Mouse (Mus musculus) midbrain, embryonic 11.5 days (tissue): ENCODE data around the gene Gm29776. TPM values are rescaled to one million over a fixed set of nuclear protein-coding genes. Genes with fewer than 3 reads are reported as not detected.
A peak's percentile ranks its signal among the peaks of the same experiment; 100 is the strongest.

Source experiments
- ATAC-seq: fragments of 200-750 bp; cut with Nextera tagmentation; 2 replicates; pipeline ENCODE4 v1.8.0; 2017; ENCODE audit warnings: moderate TSS enrichment, moderate library complexity; ENCODE audit not compliant: low FRiP score
- DNase-seq: peaks from one replicate; pipeline ENCODE4 v3.0.0; 2015; ENCODE audit warnings: low spot score; ENCODE audit errors: missing footprints
- H3K27ac ChIP-seq: fragments of 300-500 bp; sonication (generic); 2 replicates; pipeline ENCODE4 v1.5.1; 2014; ENCODE audit warnings: low read depth, low read length
- H3K27me3 ChIP-seq: fragments of 300-500 bp; sonication (generic); 2 replicates; pipeline ENCODE4 v1.6.1; 2014; ENCODE audit warnings: mild to moderate bottlenecking, low read length, moderate library complexity, mixed read lengths; ENCODE audit not compliant: control insufficient read depth, insufficient read depth
- H3K36me3 ChIP-seq: fragments of 300-500 bp; sonication (generic); 2 replicates; pipeline ENCODE4 v1.6.1; 2014; ENCODE audit warnings: mild to moderate bottlenecking, low read length, moderate library complexity, mixed read lengths; ENCODE audit not compliant: control insufficient read depth, insufficient read depth
- H3K4me1 ChIP-seq: fragments of 300-500 bp; sonication (generic); 2 replicates; pipeline ENCODE4 v1.6.1; 2014; ENCODE audit warnings: low read length; ENCODE audit not compliant: control insufficient read depth, insufficient read depth
- H3K4me2 ChIP-seq: fragments of 300-500 bp; sonication (generic); 2 replicates; pipeline ENCODE4 v1.6.1; 2014; ENCODE audit warnings: mild to moderate bottlenecking, moderate library complexity
- H3K4me3 ChIP-seq: fragments of 300-500 bp; sonication (generic); 2 replicates; pipeline ENCODE4 v1.5.1; 2014; ENCODE audit warnings: low read depth, low read length
- H3K9ac ChIP-seq: fragments of 300-500 bp; sonication (generic); 2 replicates; pipeline ENCODE4 v1.6.1; 2014; ENCODE audit warnings: low read length
- H3K9me3 ChIP-seq: fragments of 300-500 bp; sonication (generic); 2 replicates; pipeline ENCODE4 v1.6.1; 2016; ENCODE audit warnings: low read length; ENCODE audit not compliant: control insufficient read depth
- WGBS: fragments of 180-500 bp; shearing (Covaris S2); extraction: QIAGEN DNeasy Blood & Tissue Kit; methylation state at CpG from one replicate; pipeline ENCODE4 v1.1.7; 2014; 5-methylcytosine and 5-hydroxymethylcytosine counted together
- polyA plus RNA-seq: library from polyadenylated mRNA; unstranded; fragments of >200 nt; fragmentation: Nextera tagmentation; extraction: Ambion mirVana; gene quantifications from 2 replicates; pipeline ENCODE4 v1.2.1, GENCODE M21; 2014

Gm29776 gene
- polyA plus RNA-seq, 1 experiment from 2014 or later: 0.11 TPM

DNA sequence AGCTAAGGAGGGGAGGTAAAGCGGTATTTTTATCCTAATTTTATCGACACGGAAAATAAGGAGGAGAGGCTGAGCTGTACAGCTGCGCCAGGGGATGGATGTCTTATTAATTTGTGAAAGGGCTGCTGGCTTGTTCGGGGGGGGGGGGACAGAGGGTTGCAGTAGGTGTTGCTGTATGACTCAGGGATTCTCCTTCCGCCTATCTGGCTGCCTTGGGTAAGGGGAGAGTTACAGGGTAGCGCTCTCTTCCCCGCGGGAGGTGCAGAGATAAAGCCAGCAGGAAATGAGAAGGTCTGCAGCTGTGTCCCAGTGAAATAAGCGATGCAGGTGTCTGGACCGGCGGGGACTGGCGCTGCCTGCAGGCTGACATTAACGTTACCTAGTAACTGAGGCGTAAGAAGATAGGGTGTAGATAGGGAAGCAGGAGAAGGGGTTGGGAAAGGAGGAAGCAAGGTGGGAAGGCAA lies 16.0 kb upstream of the Gm29776 start:
- WGBS: 5% methylated on average over 15 of the region's 15 CpGs

DNA sequence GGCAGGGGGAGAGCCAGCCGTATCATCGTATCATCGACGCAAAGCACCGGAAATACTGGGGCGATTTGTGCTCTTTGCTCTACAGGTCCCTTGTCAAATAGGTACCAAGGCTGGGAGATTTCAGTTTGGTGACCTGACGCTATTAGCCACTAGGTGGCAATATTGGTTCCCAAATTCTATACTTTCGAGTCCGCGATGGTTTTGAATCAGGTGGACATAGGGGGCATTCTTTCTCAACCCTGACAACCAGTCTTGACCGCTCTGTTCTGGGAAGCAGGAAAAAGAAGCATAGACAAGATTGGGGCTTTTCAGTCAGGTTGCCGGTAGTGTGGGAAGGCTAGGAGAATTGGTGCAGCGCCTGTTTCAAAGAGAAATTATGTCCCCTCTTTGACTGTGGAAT lies 15.5 kb upstream of the Gm29776 start:
- H3K9ac ChIP-seq: peak overlapping the region; percentile 49; the same call in 1 of the 2 replicates
- no peaks in the 10 kb centered on the region for H3K9me3 ChIP-seq
- WGBS: under 1% methylated on average over 13 of the region's 13 CpGs
- H3K36me3 ChIP-seq: no peaks in the 10 kb centered on the region
- H3K4me2 ChIP-seq: peak overlapping the region; percentile 58
- DNase-seq (peak; percentile 98), ATAC-seq (peak; percentile 64; the same call in 1 of the 2 replicates)
- no peaks in the 10 kb centered on the region for H3K27me3 ChIP-seq
- H3K4me1 ChIP-seq: peaks cover 3% of the 10 kb centered on the region; the same call in 1 of the 2 replicates
- H3K27ac ChIP-seq: no peak overlapping the region
- H3K4me3 ChIP-seq: peak overlapping the region; percentile 24

More for the DNA sequence above, 16.0 kb upstream of the Gm29776 start:
- Histone ChIP-seq H3K4me2 (peak overlapping the region; percentile 58), H3K4me3 (peak overlapping the region; percentile 24), H3K4me1 (peaks cover 3% of the 10 kb centered on the region; the same call in 1 of the 2 replicates), H3K36me3 (no peaks in the 10 kb centered on the region), H3K9me3 (no peaks in the 10 kb centered on the region), H3K9ac (peak overlapping the region; percentile 49; the same call in 1 of the 2 replicates), H3K27me3 (no peaks in the 10 kb centered on the region), H3K27ac (no peak overlapping the region)
- DNase-seq (peak; percentile 87), ATAC-seq (no peak)

DNA sequence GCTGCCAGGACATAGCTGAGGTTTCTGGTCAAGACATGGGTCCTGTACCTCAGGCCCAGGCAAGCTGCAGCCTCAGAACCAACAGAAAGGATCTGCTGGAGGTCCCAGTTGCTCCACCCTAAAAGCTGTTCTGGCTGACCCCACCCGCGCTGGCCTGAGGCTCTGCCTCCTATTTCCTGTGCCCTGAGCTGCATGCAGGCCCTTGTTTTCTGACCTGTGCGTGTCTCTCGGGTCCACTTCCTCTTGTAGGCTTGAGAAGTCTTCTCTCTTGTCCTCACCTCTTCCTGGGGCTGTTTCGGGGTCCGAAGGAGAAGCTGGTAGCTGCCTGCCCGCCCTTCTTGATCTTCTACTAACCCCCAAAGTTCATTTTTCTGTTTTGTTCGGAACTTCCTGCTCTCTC lies 14.2 kb upstream of the Gm29776 start:
- H3K4me2 ChIP-seq: no peak overlapping the region
- no peak for ATAC-seq
- 74% methylated on average over 8 of the region's 8 CpGs for WGBS
- no peak overlapping the region for H3K4me3 ChIP-seq
- H3K9ac ChIP-seq: no peak overlapping the region
- no peaks in the 10 kb centered on the region for H3K9me3 ChIP-seq
- H3K4me1 ChIP-seq: peaks cover 3% of the 10 kb centered on the region; the same call in 1 of the 2 replicates
- H3K27ac ChIP-seq: no peak overlapping the region
- DNase-seq: no peak
- H3K27me3 ChIP-seq: no peaks in the 10 kb centered on the region; the same call in 1 of the 2 replicates
- H3K36me3 ChIP-seq: no peaks in the 10 kb centered on the region

DNA sequence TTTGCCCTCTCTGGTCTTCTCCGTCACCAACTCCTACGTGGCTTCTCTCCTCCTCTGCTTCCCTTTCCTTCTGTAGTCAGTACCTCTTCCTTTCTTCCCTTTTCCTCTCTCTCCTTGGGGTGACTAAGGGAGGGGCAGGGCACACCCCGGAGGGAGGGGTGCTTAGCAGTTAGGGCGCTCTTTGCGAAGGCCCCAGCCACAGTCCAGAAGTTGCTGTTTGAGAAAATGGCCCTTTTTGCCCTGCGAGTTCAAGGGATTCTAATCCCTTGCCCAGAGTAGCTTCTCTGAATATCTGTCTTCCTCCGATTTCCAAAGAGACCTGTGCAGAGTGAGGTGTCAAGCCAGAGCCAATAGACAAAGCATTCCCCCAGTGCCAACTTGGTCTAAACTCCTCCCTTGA lies 13.4 kb upstream of the Gm29776 start, which contains the start of gene Cebpe:
TSS of gene Cebpe (minus strand) at position 101 of the 400 bp plus-strand sequence.
- Histone ChIP-seq H3K9me3 (no peaks in the 10 kb centered on the region), H3K4me1 (peaks cover 3% of the 10 kb centered on the region; the same call in 1 of the 2 replicates), H3K9ac (no peak within 1 kb of the TSS), H3K4me2 (no peak within 1 kb of the TSS), H3K27ac (no peak within 1 kb of the TSS), H3K27me3 (no peaks in the 10 kb centered on the region; the same call in 1 of the 2 replicates), H3K36me3 (no peaks in the 10 kb centered on the region), H3K4me3 (no peak within 1 kb of the TSS)
- no peak for ATAC-seq
- WGBS: 91% methylated on average over 7 of the region's 7 CpGs
- DNase-seq: no peak

DNA sequence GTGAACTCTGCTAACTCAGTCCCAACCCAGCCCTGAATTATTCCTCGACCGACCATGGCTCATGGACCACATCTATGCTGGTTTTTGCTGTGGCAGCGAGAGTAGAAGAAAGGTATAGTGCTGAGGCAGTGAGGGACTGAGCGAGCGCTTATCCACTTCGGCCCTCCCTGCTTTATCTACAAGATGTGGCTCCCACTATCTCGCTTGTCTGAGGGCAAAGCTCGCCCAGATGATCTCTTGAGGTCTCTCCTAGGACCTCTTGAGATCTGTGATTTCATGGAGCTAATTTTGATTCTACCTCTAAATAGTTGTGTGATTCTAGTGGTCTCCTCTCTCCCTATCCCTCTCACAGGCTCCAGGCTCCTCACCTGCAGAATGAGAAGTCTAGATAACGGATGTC lies 10.4 kb upstream of the Gm29776 start:
- ATAC-seq (no peak), DNase-seq (no peak)
- Histone ChIP-seq H3K36me3 (no peaks in the 10 kb centered on the region), H3K27ac (no peak overlapping the region), H3K27me3 (no peaks in the 10 kb centered on the region; the same call in 1 of the 2 replicates), H3K4me1 (no peaks in the 10 kb centered on the region), H3K9me3 (no peaks in the 10 kb centered on the region), H3K9ac (no peak overlapping the region), H3K4me3 (no peak overlapping the region), H3K4me2 (no peak overlapping the region)
- 92% methylated on average over 9 of the region's 9 CpGs for WGBS

DNA sequence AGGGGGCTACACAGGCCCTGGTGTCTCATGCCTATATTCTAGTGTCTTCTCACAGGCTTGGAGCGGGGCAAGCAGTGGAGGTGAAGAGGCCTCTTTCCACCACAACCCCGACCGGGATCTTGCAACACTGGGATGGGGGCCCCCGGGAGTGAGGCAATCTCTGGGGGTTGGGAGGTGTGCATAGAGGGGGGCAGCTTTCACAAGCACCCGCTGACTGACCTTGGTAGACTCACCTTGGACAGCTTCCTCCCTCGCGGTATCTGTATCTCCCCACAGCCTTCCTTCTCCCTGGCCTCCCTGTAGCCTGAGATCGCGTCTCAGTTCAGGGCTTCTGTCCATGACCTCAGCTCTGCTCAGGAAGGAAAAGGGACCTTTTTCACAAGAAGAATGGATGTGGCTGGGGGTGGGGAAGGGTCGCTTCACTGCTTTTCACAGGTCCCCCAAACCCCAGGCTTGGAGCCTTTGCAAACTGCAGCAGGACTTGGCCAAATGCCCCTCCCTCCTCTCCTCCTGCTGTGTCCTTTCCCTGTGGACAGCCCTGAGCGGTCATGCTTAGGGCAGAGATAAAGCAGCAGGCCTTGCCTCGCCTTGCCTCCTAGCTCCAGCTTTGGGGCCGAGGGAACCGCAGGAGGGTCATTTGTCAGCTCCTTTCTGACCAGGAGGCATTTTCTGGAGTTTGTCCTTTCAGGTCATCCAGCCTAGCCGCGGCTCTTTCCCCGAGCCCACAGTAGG lies 8.1 kb upstream of the Gm29776 start:
- WGBS: 55% methylated on average over 15 of the region's 17 CpGs
- no peaks in the 10 kb centered on the region; the same call in 1 of the 2 replicates for H3K27me3 ChIP-seq
- no peak for ATAC-seq

DNA sequence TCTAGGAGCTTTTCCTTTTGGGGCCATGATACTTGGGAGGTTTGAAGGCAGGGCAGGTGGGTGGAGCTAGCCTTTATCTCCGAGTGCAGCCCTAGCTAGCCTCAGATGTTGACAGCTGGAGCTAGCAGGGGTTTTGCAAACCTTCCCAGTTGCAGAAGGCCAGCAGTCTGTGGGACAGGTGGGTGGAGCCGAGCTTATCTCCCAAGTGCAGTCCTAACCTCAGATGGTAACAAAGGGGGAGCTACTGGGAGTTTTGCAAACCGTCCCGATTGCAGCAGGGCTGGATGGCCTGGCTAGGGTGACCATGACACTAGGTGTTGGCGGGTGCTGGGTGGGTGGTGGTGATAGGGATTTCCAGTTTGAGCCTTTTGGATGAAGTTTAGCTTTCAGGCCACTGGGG lies 7.2 kb upstream of the Gm29776 start:
- Histone ChIP-seq H3K4me3 (no peak overlapping the region), H3K27me3 (no peaks in the 10 kb centered on the region; the same call in 1 of the 2 replicates), H3K9ac (no peak overlapping the region), H3K36me3 (no peaks in the 10 kb centered on the region), H3K4me1 (no peaks in the 10 kb centered on the region), H3K9me3 (no peaks in the 10 kb centered on the region), H3K27ac (no peak overlapping the region), H3K4me2 (no peak overlapping the region)
- no peak for ATAC-seq
- WGBS: 61% methylated on average over 5 of the region's 5 CpGs
- DNase-seq: no peak

More for the DNA sequence above, 8.1 kb upstream of the Gm29776 start:
- Histone ChIP-seq H3K4me1 (no peaks in the 10 kb centered on the region), H3K27ac (no peak overlapping the region), H3K4me2 (no peak overlapping the region), H3K9ac (no peak overlapping the region; the same call in 1 of the 2 replicates), H3K4me3 (no peak overlapping the region), H3K9me3 (no peaks in the 10 kb centered on the region), H3K36me3 (no peaks in the 10 kb centered on the region)
- no peak for DNase-seq

DNA sequence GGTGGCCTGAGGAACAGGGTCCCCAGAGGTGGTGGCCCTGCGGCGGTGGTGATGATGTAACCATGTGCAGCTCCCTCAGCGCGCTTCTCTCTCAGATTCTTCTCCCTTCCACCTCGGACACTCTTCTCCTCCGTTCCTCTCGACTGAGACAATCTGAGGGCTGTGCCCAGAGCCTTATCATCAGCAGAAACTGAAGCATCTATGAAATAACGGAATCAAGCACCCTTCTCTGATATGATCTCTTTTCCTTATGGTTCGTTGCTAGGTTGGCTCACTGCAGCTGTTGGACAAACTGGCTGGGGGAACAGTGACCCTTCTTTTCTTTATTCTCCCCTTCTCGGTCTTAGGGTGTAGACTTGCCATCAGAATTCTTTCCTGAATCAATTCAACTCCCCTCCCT lies 4.6 kb upstream of the Gm29776 start:
- DNase-seq (no peak), ATAC-seq (no peak)
- no peaks in the 10 kb centered on the region for H3K4me1 ChIP-seq
- no peaks in the 10 kb centered on the region; the same call in 1 of the 2 replicates for H3K27me3 ChIP-seq
- H3K27ac ChIP-seq: no peak overlapping the region
- no peak overlapping the region for H3K4me3 ChIP-seq
- WGBS: 72% methylated on average over 10 of the region's 10 CpGs
- H3K36me3 ChIP-seq: no peaks in the 10 kb centered on the region
- H3K9me3 ChIP-seq: no peaks in the 10 kb centered on the region
- no peak overlapping the region for H3K4me2 ChIP-seq
- H3K9ac ChIP-seq: no peak overlapping the region

DNA sequence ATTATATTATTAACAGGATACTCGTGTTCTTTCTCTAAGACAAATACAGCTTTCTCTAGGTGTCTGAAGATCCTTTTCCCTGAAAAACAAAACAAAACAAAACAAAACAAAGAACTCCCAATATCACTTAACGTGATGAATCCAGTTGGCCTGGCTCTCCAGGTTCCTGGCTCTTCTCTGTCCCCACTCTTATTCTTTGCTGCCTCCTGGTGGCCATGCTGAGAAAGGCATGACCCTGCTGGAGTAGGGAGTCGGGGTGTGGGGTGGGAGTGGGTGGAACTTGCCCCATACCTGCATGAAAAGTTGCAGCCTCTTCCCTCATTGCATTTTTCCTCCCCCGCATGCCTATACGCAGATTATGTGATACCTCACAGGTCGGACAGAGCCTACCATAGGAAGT lies 2.7 kb upstream of the Gm29776 start:
- Histone ChIP-seq H3K9ac (no peak overlapping the region), H3K9me3 (no peaks in the 10 kb centered on the region), H3K27ac (no peak overlapping the region), H3K4me1 (no peaks in the 10 kb centered on the region), H3K27me3 (no peaks in the 10 kb centered on the region), H3K36me3 (no peaks in the 10 kb centered on the region), H3K4me2 (no peak overlapping the region), H3K4me3 (no peak overlapping the region)
- WGBS: 15% methylated on average over 6 of the region's 6 CpGs
- 0 out of 2 replicates have a peak, but pooled peaks have one; percentile 54 for ATAC-seq
- DNase-seq: peak; percentile 97
